Mouse (Mus musculus) midbrain, embryonic 14.5 days (tissue): ENCODE results near the gene Igflr1. TPM values are rescaled to one million over a fixed set of nuclear protein-coding genes. Genes with fewer than 3 reads are reported as not detected.

Source experiments
- ATAC-seq: fragments of 200-750 bp; cut with Nextera tagmentation; 2 replicates; pipeline ENCODE4 v1.8.0; 2017; ENCODE audit warnings: moderate number of reproducible peaks, moderate library complexity; ENCODE audit not compliant: low FRiP score, low TSS enrichment
- DNase-seq: peaks from one replicate; pipeline ENCODE4 v3.0.0-alpha.2; 2015
- H3K27ac ChIP-seq: fragments of 300-500 bp; sonication (generic); replicated peaks from 2 replicates; pipeline ENCODE4 v1.5.1; 2014; ENCODE audit warnings: mild to moderate bottlenecking, low read depth, low read length, moderate library complexity
- H3K27me3 ChIP-seq: fragments of 300-500 bp; sonication (generic); 2 replicates; pipeline ENCODE4 v1.6.1; 2014; ENCODE audit warnings: low read length, control low read depth, mixed read lengths; ENCODE audit not compliant: control insufficient read depth, insufficient read depth
- H3K36me3 ChIP-seq: fragments of 300-500 bp; sonication (generic); 2 replicates; pipeline ENCODE4 v1.6.1; 2014; ENCODE audit warnings: low read length, control low read depth; ENCODE audit not compliant: control insufficient read depth, insufficient read depth
- H3K4me1 ChIP-seq: fragments of 300-500 bp; sonication (generic); 2 replicates; pipeline ENCODE4 v1.6.1; 2014; ENCODE audit warnings: mild to moderate bottlenecking, antibody characterized with exemption, low read length, control low read depth; ENCODE audit not compliant: control insufficient read depth, insufficient read depth
- H3K4me2 ChIP-seq: fragments of 300-500 bp; sonication (generic); 2 replicates; pipeline ENCODE4 v1.6.1; 2014; ENCODE audit warnings: mild to moderate bottlenecking, low read length, moderate library complexity
- H3K4me3 ChIP-seq: fragments of 300-500 bp; sonication (generic); replicated peaks from 2 replicates; pipeline ENCODE4 v1.5.1; 2014; ENCODE audit warnings: low read depth, low read length
- H3K9ac ChIP-seq: fragments of 300-500 bp; sonication (generic); replicated peaks from 2 replicates; pipeline ENCODE4 v1.6.1; 2014; ENCODE audit warnings: mild to moderate bottlenecking, low read length, moderate library complexity
- H3K9me3 ChIP-seq: fragments of 300-500 bp; sonication (generic); 2 replicates; pipeline ENCODE4 v1.6.1; 2016; ENCODE audit warnings: low read length, control low read depth, mixed read lengths; ENCODE audit not compliant: control insufficient read depth
- WGBS: fragments of 180-500 bp; shearing (Covaris S2); extraction: QIAGEN DNeasy Blood & Tissue Kit; methylation state at CpG from one replicate; pipeline ENCODE4 v1.1.7; 2014; 5-methylcytosine and 5-hydroxymethylcytosine counted together
- polyA plus RNA-seq: library from polyadenylated mRNA; unstranded; fragments of >200 nt; fragmentation: Nextera tagmentation; extraction: Ambion mirVana; gene quantifications from 2 replicates; pipeline ENCODE4 v1.2.1, GENCODE M21; 2014

The Igflr1 gene
- polyA plus RNA-seq, 1 experiment from 2014 or later: 5.8 TPM

DNA sequence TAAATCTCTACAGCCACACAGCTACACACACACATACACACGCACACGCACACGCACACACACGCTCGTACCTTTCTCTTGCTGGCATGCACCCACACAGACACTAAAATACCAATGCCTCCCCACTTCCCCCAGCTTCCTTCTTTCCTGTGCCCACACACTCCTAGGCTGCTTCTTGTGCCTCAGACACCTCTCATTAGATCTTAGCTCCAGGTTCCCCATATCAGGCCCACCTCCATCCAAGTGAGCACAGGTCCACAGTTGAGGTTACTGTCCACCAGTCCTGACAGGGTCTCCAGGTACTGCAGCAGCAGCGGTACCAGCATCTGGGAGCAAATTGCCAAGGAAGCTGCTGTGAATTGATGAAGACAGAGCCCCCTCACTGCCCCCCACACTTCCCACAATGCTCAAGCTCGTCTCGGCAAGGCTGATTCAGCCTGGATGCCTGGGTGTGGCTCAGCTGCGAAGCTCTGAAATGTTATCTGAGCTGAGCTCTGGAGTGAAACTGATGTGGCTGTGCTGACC is 33.9 kb upstream of the Igflr1 start:
- Histone ChIP-seq H3K4me3 (peak overlapping the region; percentile 1; the same call in 1 of the 2 replicates), H3K9ac (0 out of 2 replicates have a peak overlapping the region, but pooled peaks have one; percentile 14), H3K4me1 (peaks cover 32% of the 10 kb centered on the region)

DNA sequence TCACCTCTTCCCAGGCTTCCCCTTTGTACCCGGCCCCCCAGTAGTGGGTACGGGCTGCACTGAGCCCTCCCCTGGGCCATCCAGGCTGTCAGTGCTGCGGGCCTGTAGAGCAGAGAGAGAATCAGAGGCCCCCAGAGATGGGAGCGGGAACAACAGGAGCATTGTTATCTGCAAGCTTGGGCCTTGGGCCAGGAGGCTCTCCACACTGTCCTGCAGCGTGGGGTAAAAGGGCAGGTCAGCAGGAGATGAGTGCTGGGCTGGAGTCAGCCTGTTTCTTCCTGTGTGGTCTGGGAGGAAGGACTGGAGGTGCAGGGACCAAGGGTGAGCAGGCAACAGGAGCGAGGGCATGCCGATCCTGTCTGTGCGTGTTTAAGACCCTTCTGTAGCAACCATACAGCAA is 32.3 kb upstream of the Igflr1 start:
- H3K36me3 ChIP-seq: peaks cover 52% of the 10 kb centered on the region
- H3K9me3 ChIP-seq: no peaks in the 10 kb centered on the region
- peak overlapping the region; percentile 86 for H3K4me3 ChIP-seq
- DNase-seq (peak; percentile 44), ATAC-seq (no peak)
- peak overlapping the region; percentile 69 for H3K4me2 ChIP-seq
- peaks cover 32% of the 10 kb centered on the region for H3K4me1 ChIP-seq
- WGBS: 6% methylated on average over 8 of the region's 8 CpGs
- H3K9ac ChIP-seq: peak overlapping the region; percentile 97
- no peaks in the 10 kb centered on the region for H3K27me3 ChIP-seq
- H3K27ac ChIP-seq: peak overlapping the region; percentile 95; the same call in 1 of the 2 replicates

More for the DNA sequence above, 33.9 kb upstream of the Igflr1 start:
- DNase-seq (no peak), ATAC-seq (no peak)
- peak overlapping the region; percentile 69 for H3K4me2 ChIP-seq
- no peaks in the 10 kb centered on the region for H3K9me3 ChIP-seq
- WGBS: 89% methylated on average over 9 of the region's 9 CpGs
- H3K27me3 ChIP-seq: no peaks in the 10 kb centered on the region
- peaks cover 67% of the 10 kb centered on the region for H3K36me3 ChIP-seq
- H3K27ac ChIP-seq: no peak overlapping the region

DNA sequence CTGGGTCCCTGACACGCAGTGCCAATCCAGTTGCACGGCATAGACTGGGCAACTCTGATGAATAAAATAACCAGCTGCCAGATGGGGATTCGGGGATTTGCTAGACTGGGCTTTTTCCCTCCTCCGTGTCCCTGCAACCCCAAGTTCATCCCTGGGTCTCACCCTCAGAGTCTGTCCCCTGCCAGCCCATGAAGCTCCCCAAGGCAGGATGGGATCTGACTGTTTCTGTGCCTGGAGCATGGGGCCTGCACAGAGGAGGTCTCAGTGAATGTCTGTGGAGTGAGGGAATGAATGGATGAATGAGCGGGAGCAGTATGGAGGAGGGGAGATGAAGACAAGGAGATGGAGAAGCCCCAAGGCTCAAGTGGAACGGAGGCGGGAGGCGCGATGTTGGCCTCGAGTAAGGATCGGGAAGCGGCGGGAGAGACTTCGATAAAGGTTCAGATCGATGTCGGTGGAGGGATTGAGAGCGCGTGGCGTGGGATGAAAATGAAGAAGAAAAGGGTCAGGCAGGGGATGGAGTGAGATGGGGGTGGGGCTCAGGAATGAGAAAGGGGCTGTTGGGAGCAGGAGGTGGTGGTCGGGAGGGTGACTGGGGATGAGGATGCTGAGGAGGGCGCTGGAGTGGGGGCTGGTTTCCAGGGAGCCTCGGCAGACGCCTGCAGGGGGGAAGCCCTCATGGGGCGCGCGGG is 31.1 kb upstream of the Igflr1 start:
- peaks cover 32% of the 10 kb centered on the region for H3K4me1 ChIP-seq
- peak overlapping the region; percentile 97 for H3K9ac ChIP-seq
- H3K27ac ChIP-seq: peak overlapping the region; percentile 95
- H3K4me3 ChIP-seq: peak overlapping the region; percentile 86
- DNase-seq (peak; percentile 62), ATAC-seq (peak; percentile 38)
- peak overlapping the region; percentile 69 for H3K4me2 ChIP-seq
- no peaks in the 10 kb centered on the region for H3K9me3 ChIP-seq
- H3K27me3 ChIP-seq: no peaks in the 10 kb centered on the region
- WGBS: 2% methylated on average over 26 of the region's 26 CpGs
- H3K36me3 ChIP-seq: peaks cover 42% of the 10 kb centered on the region

DNA sequence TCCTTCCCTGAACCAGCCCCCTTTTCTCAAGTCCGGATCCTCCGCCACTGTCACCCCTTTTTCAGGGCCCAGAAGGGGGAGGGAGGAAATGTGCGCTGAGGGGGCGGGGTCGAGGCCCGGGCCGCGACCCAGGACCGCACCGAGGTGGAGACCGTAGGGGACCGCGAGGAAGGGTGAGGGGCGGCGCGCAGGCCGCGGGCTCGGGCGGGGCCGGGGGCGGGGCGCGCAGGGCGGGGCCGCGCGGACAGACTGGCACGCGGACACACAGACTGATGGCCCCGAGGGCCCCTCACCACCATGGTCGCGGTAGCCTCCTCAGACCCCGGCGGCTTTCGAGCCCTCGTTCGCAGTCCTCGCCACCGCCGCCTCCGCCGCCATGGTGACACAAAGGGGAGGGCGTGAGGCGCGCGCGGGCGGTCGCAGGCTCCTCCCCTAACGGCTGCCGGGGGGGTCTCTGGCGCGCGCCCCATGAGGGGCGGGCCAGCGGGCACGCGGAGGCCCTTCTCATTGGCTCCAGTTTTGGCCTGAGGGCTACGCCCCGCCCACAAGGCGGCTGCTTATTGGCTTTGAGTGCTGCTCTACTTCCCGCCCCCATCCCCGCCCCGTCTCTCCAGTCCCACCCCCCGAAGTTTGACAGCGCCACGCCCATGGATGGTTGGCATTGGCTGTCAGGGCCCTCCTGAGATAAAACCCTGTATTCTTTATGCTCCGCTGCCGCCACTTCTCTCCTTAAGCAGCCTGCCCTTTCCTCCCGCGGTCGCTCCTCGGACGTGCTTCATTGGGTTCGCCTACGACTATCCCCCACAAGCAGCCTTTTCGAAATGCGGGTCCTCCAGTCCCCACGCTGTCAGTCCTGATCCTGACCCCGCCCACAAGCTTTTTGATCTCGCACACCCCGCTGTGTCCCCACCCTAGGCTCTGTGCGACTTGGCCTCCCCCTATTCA is 30.3 kb upstream of the Igflr1 start, which contains the start of gene Arhgap33:
TSS of gene Arhgap33 (minus strand) at position 428 of the 945 bp plus-strand sequence.
- WGBS: 1% methylated on average over 66 of the region's 84 CpGs
- ATAC-seq (peak; percentile 93), DNase-seq (peak; percentile 100)
- no peaks in the 10 kb centered on the region for H3K9me3 ChIP-seq
- H3K4me3 ChIP-seq: peak within 1 kb of the TSS; percentile 86
- H3K9ac ChIP-seq: peak within 1 kb of the TSS; percentile 97
- H3K36me3 ChIP-seq: peaks cover 38% of the 10 kb centered on the region
- peaks cover 32% of the 10 kb centered on the region for H3K4me1 ChIP-seq
- no peaks in the 10 kb centered on the region for H3K27me3 ChIP-seq
- peak within 1 kb of the TSS; percentile 95 for H3K27ac ChIP-seq
- peak within 1 kb of the TSS; percentile 69 for H3K4me2 ChIP-seq

DNA sequence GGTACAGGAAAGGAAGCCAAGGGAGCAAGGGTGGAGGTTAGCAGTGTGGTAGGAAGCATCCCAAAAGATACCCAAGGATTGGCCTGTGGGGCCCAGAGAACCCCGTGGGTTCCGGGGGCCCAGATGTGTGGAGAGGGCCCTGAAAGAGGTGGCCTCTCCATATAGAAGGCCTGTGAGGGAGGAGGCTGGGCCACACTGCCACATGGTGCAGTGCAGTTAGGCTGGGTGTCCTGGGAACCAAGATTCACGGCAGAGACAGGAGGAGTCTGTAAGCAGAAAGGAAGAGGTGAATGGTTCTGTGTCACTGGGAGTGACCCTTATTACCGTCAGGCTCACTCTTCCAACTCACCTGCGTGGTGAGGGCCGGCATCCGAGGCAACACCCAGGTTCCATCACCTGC is 24.7 kb upstream of the Igflr1 start:
- ATAC-seq (no peak), DNase-seq (no peak)
- Histone ChIP-seq H3K4me3 (no peak overlapping the region), H3K4me2 (no peak overlapping the region), H3K27ac (no peak overlapping the region), H3K9me3 (no peaks in the 10 kb centered on the region), H3K4me1 (peaks cover 5% of the 10 kb centered on the region), H3K36me3 (peaks cover 18% of the 10 kb centered on the region), H3K27me3 (no peaks in the 10 kb centered on the region), H3K9ac (no peak overlapping the region)
- WGBS: 91% methylated on average over 7 of the region's 7 CpGs

DNA sequence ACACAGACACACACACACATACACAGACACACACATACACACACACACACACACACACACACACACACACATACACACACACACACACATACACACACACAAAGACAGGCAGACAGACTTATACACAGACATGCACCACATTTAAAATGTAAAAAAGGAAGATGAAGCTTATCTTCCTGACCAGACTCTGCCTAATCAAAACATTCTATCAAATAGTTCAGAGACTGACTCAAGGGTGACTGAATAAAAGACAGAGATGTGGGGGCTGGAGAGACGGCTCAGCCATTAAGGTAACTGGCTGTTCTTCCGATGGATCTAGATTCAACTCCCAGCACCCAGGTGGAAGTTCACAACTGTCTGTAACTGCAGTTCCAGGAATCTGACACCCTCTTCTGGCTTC is 20.9 kb upstream of the Igflr1 start:
- H3K9ac ChIP-seq: no peak overlapping the region
- H3K36me3 ChIP-seq: peaks cover 27% of the 10 kb centered on the region
- no peak for ATAC-seq
- H3K4me3 ChIP-seq: no peak overlapping the region
- H3K4me1 ChIP-seq: no peaks in the 10 kb centered on the region
- no peak overlapping the region for H3K4me2 ChIP-seq
- no peak for DNase-seq
- no peak overlapping the region for H3K27ac ChIP-seq
- no peaks in the 10 kb centered on the region for H3K9me3 ChIP-seq
- H3K27me3 ChIP-seq: no peaks in the 10 kb centered on the region
- WGBS: 89% methylated on average over 2 of the region's 2 CpGs

DNA sequence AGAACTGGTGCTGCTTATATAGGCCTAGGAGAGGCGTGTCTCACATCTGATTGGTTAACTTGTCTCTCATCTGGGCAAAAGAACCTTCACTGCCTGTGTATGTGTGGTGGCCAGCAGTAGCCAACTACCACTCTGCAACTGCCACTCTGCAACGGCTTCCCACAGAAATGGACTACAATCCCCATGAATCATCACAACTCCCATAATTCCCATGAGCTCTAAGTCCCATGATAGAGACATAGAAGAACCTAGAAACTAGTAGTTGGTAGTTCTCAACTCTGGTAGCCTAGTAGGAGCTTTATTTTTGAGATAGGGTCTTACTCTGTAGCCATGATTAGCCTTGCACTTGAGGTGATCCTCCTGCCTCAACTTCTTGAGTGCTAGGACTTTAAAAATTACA is 15.3 kb upstream of the Igflr1 start:
- ATAC-seq: no peak
- peaks cover 10% of the 10 kb centered on the region for H3K4me1 ChIP-seq
- H3K9me3 ChIP-seq: no peaks in the 10 kb centered on the region

DNA sequence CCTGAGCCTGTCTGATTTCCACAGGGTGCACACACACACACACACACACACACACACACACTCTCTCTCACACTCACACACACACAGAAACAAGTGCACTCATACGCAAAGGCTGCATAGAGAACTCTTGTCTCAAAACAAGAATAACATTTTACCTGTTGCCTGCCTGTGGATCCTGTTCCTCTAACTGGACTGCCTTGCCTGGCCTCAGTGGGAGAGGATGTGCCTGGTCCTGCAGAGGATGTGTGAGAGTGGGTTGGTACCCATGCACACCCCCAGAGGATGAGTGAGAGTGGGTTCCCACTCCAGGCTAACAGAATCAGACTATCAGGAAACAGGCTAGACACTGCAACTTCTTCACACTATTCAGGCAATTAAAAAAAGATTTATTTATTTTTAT is 14.6 kb upstream of the Igflr1 start:
- Histone ChIP-seq H3K4me1 (peaks cover 10% of the 10 kb centered on the region), H3K36me3 (peaks cover 28% of the 10 kb centered on the region), H3K9me3 (no peaks in the 10 kb centered on the region), H3K27ac (no peak overlapping the region), H3K4me2 (no peak overlapping the region), H3K4me3 (no peak overlapping the region), H3K9ac (no peak overlapping the region), H3K27me3 (no peaks in the 10 kb centered on the region)
- ATAC-seq (no peak), DNase-seq (no peak)
- 97% methylated on average over 1 of the region's 1 CpGs for WGBS

More for the DNA sequence above, 15.3 kb upstream of the Igflr1 start:
- no peaks in the 10 kb centered on the region for H3K27me3 ChIP-seq
- peaks cover 21% of the 10 kb centered on the region for H3K36me3 ChIP-seq
- H3K4me3 ChIP-seq: no peak overlapping the region
- H3K27ac ChIP-seq: no peak overlapping the region
- WGBS: 94% methylated on average over 2 of the region's 2 CpGs
- H3K4me2 ChIP-seq: no peak overlapping the region
- DNase-seq: no peak
- no peak overlapping the region for H3K9ac ChIP-seq
